Mouse (Mus musculus): Measurements from ENCODE around the gene Arid1b. TPM values are rescaled to one million over a fixed set of nuclear protein-coding genes. Genes with fewer than 3 reads are reported as not detected.

The Arid1b gene
- total RNA-seq, 2 experiments from 2014 or later: 92.8 to 107 TPM

- DNase-seq (ENCODE audit: low spot score in 2 of 2): peak; percentile 43 to 59
Measured at GRCm38 (mm10) chr17:4994813-4995560, 855 bp downstream of the Arid1b start.

- peak; percentile 37 to 66 for DNase-seq (ENCODE audit: low spot score in 2 of 2)
Measured at GRCm38 (mm10) chr17:4995561-4996051, 1.5 kb downstream of the Arid1b start.

GRCm38 (mm10) chr17:4996121-4996813, 2.1 kb downstream of the Arid1b start:
- peak in 1 of 2 experiments; percentile 32 for DNase-seq (ENCODE audit: low spot score in 2 of 2)

- no peak for DNase-seq (ENCODE audit: low spot score in 2 of 2)
Measured at GRCm38 (mm10) chr17:4996814-4997549, 2.9 kb downstream of the Arid1b start.

- no peak for DNase-seq (ENCODE audit: low spot score in 2 of 2)
Measured at GRCm38 (mm10) chr17:4997968-4998367, 3.8 kb downstream of the Arid1b start.

GRCm38 (mm10) chr17:4999256-4999655, 5.1 kb downstream of the Arid1b start:
- DNase-seq (ENCODE audit: low spot score in 2 of 2): no peak

- no peak for DNase-seq (ENCODE audit: low spot score in 2 of 2)
Measured at GRCm38 (mm10) chr17:5000001-5000400, 5.9 kb downstream of the Arid1b start.

- DNase-seq (ENCODE audit: low spot score in 2 of 2): no peak
Measured at GRCm38 (mm10) chr17:5000871-5001270, 6.7 kb downstream of the Arid1b start.

- DNase-seq (ENCODE audit: low spot score in 2 of 2): no peak
Measured at GRCm38 (mm10) chr17:5001531-5002131, 7.5 kb downstream of the Arid1b start.

GRCm38 (mm10) chr17:5002937-5003508, 8.9 kb downstream of the Arid1b start:
- no peak for DNase-seq (ENCODE audit: low spot score in 2 of 2)

GRCm38 (mm10) chr17:5004266-5004665, 10.1 kb downstream of the Arid1b start:
- DNase-seq (ENCODE audit: low spot score in 2 of 2): no peak

GRCm38 (mm10) chr17:5004706-5005105, 10.6 kb downstream of the Arid1b start:
- DNase-seq (ENCODE audit: low spot score in 2 of 2): no peak

GRCm38 (mm10) chr17:5005285-5005684, 11.2 kb downstream of the Arid1b start:
- DNase-seq (ENCODE audit: low spot score in 2 of 2): no peak

- no peak for DNase-seq (ENCODE audit: low spot score in 2 of 2)
Measured at GRCm38 (mm10) chr17:5007156-5007658, 13.1 kb downstream of the Arid1b start.

GRCm38 (mm10) chr17:5008236-5008635, 14.1 kb downstream of the Arid1b start:
- no peak for DNase-seq (ENCODE audit: low spot score in 2 of 2)

- DNase-seq (ENCODE audit: low spot score in 2 of 2): no peak
Measured at GRCm38 (mm10) chr17:5008761-5009160, 14.6 kb downstream of the Arid1b start.

- no peak for DNase-seq (ENCODE audit: low spot score in 2 of 2)
Measured at GRCm38 (mm10) chr17:5009526-5010260, 15.6 kb downstream of the Arid1b start.

- no peak for DNase-seq (ENCODE audit: low spot score in 2 of 2)
Measured at GRCm38 (mm10) chr17:5010781-5011180, 16.6 kb downstream of the Arid1b start.

GRCm38 (mm10) chr17:5012091-5012490, 18.0 kb downstream of the Arid1b start:
- no peak for DNase-seq (ENCODE audit: low spot score in 2 of 2)

- DNase-seq (ENCODE audit: low spot score in 2 of 2): no peak
Measured at GRCm38 (mm10) chr17:5012517-5012916, 18.4 kb downstream of the Arid1b start.
